Mouse (Mus musculus) liver, adult (tissue): Measurements from ENCODE around the gene Prkrip1.

Source experiments
- GATA4 ChIP-seq: IDR thresholded peaks from 2 replicates; pipeline ENCODE4 v1.6.1; 2014; ENCODE audit warnings: mild to moderate bottlenecking, low read length; ENCODE audit not compliant: insufficient replicate concordance

The Prkrip1 gene

GRCm38 (mm10) chr5:136198474-136199391 lies at the start of gene Prkrip1:
Gene Prkrip1 (minus strand): TSS chr5:136198963.
- TF ChIP-seq GATA4: peak; percentile 56; the same call in 1 of the 2 replicates

DNA sequence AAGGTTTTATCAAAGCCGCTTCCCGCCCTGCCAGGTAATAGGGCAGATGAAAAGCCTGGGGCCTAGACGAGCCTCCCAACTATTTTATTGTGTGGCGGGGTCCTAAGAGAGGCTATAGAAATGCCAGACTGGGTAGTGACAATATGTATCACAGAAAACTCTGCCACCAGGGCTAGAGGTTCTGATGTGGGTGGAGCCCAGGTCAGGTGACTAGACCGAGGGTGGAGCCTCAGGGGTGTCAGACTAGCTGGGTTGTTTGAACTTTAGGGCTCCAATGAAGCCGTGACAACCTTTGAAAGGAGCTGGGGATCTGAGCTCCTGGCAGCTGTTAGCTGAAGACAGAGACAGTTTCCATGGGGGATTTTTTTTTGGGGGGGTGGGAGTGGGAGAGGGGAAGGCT lies 49.7 kb upstream of the Prkrip1 start:
- no peak for TF ChIP-seq GATA4

- no peak for TF ChIP-seq GATA4
These were observed 47.7 kb upstream of the Prkrip1 start, which contains the start of gene Sh2b2 for GRCm38 (mm10) chr5:136246452-136246838. Gene Sh2b2 (minus strand): TSS chr5:136246556.

DNA sequence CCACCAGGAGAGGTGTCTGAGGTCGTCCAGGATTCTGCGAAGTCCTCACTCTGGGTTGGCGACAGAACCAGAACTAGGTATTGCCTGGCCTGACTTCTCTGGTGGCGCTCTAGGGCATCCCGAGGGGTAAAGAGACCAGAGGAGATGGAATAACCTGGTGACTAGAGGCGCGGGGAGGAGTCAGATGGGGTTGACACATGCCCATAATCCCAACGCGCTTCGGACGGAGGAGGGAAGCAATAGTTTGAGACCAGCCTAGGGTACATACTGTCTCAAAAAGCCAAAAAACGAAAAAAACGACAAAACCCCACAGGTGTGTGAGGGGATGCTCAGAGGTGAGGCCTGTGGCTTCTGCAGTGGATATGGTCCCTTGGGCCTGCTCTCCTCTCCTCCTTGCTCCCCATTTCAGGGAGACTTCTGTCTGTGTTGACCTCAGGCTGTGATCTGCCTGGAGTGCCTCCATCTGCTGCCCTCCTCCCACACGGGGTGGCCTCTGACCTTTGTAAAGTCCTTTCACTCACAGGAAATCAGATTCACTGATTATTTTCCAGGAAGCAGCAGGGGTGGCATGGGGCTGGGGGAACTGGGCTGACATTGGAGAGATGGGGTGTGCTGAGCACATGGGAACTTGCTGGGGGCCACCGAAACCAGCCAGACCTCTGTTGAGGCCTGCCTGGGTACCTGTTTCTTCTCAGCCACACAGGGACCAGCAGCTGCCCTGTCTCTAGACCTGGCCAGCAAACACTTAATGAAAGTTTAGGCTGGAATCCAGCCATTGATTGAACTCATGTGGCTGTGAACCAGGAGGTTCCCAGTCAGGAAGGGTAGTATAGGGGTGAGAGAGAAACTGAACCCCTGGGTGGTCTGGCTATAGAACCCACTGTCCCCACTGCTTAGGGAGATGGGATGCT lies 47.0 kb upstream of the Prkrip1 start:
- no peak for TF ChIP-seq GATA4

GRCm38 (mm10) chr5:136244762-136245540 lies 46.2 kb upstream of the Prkrip1 start:
- no peak for TF ChIP-seq GATA4

DNA sequence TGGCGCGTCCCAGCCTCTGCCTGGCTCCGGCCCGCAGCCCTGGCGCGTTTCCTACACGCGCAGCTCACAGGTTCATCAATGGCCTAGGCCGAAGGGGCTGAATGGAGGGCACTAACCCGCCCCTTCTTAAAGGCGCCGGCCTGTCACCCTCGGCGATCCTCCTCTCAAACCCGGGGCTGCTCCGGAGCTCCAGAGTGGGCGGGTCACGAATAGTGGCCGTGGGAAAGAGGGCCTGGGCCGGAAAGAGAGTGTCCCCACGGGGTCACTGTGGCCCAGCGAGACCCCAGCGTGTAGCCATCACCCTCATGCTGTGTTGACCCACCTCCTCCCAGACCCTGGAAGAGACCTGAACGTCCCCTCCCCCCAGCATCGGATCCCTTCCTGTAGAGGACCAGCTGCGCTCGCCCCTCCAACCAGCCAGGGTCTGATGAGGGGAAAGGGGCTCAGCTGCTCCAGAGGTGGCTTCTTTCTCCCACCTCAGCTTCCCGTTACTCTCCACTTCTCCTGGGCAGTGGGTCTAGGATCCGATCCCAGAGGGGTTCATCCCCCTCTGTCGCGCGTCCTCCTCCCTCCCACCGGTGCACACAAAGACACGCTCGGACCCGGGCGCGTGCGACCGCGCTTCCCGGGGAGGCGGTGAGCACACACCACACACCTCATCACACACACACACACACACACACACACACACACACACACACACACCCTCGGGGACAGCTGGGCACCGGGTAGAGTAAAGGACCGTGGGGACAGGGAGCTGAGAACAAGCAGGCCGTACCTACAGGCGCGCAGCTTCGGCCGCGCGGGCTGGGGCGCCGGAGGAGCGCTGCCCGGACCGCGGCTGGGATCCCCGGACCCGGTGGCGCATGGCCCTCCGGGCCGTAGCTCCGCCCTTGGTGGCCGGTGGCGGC lies 45.3 kb upstream of the Prkrip1 start:
- no peak for TF ChIP-seq GATA4

DNA sequence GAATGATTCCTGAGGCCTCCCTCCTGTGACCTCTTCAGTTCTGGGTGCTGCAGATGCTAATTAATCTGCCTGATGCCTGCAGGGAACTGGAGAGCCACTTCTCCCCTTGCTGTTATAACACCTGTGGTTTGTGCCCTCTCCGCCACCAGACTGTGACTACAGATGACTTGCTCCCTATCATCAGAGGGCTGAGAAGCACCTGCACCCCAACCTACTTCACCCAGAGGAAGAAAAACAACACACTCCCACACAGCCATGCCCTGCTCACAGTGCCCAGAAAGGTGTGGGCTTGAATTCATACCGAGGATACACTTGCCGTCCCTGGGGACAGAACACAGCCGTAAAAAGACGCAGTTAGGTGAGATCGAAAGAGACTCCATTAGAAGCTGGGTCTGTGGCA lies 42.4 kb upstream of the Prkrip1 start:
- no peak for TF ChIP-seq GATA4

DNA sequence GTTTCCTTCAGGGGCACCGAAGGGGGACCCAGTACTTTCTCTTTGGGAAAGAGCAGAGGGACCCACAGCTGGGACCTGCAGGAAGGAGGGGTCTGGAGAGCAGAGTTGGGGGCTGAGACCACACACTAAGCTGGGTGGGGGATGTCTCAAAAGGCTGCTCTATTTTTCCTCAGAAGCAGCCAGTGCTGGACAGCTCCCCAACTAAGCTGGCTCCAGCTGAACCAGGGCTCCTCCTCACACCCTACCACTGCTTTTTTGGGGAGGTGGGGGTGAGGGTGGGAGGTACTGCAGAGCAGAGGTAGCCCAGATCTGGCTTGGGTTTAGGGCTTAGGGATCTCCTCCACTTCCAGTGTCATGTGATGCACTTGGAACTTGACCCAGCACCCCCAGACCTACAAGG lies 41.6 kb upstream of the Prkrip1 start:
- TF ChIP-seq GATA4: no peak

DNA sequence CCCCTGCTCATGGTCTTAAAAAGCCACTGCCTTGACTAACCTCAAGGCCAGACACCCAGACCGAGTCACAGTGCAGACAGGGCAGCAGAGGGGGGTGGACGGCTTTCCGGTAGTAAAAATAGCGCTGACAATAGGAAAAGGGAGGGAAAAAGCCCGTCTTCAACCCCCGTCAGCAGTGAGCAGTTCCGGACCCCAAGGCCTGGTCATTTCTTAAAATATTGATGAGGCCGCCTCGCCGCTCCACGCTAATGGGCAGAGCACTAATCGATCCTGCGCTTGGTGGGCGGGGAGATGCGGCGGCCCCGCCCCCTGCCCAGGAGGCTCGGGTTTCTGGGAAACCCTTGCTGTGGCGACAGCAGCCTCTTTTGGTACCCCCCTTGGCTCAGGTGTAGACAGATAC lies 38.8 kb upstream of the Prkrip1 start:
- TF ChIP-seq GATA4: no peak

DNA sequence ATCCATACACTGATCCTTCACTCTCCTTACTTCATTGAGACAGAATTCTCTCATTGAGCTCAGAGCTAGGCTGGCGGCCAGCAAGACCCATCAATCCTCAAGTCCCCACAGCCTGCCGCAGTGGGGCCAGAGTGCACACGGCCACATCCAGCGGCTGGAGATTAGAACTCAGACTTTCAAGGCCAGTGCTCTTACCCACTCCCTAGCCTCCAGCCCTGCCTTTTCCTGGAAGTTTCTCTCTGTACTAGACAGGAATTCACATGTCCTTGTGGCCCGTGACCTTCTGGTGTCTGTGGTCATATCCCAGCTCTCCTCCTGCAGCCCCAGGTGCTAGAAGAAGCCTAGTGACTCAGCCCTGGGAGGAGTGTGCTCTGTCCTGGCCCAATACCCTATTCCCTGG lies 37.8 kb upstream of the Prkrip1 start:
- peak; percentile 50; the same call in 1 of the 2 replicates for TF ChIP-seq GATA4

GRCm38 (mm10) chr5:136230348-136231035 lies 31.7 kb upstream of the Prkrip1 start:
- TF ChIP-seq GATA4: no peak

DNA sequence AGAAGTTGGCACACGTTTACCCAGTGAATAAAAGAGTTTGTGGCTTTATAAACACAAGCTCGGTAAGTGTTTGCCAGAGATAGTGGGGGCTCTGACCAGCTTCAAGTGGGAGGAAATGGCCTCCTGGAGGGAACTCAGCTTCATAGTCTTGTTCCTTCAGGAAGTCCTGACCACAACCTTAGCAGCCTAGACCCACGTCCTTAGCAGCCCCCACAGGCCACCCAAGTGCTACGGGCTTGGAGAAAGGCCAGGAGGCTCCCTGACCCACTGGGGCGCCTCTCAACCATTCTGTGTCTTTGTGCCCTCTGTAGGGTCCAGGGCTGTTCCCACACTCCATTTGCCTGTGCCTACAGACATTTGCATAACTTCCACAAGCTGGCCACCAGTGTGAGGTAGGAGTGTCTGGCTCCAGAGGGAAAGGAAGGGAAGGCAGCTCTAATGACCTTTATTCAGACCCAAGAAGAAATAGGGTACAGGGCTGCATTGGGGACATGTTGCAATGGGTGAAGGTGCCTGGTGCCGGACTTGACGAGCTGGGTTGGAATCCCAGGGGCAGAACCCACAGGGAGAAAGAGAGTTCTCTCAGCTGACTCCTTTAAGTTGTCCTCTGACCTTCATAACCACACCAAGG lies 27.6 kb upstream of the Prkrip1 start:
- TF ChIP-seq GATA4: no peak

- no peak for TF ChIP-seq GATA4
These were observed 19.8 kb upstream of the Prkrip1 start for GRCm38 (mm10) chr5:136218585-136218984.
